Mouse (Mus musculus) liver, adult 2 months (tissue): Measurements from ENCODE around the gene Kalrn.

Source experiments
- CTCF ChIP-seq: fragments of 200-500 bp; IDR thresholded peaks from 2 replicates; pipeline ENCODE4 v1.5.1; 2011; ENCODE audit warnings: low read depth, low read length, control low read depth
- POLR2A ChIP-seq: fragments of 200-500 bp; IDR thresholded peaks from 2 replicates; pipeline ENCODE4 v1.6.1; 2011; ENCODE audit warnings: low read length, control low read depth; ENCODE audit not compliant: insufficient read depth; ENCODE audit errors: extremely low read depth

DNA sequence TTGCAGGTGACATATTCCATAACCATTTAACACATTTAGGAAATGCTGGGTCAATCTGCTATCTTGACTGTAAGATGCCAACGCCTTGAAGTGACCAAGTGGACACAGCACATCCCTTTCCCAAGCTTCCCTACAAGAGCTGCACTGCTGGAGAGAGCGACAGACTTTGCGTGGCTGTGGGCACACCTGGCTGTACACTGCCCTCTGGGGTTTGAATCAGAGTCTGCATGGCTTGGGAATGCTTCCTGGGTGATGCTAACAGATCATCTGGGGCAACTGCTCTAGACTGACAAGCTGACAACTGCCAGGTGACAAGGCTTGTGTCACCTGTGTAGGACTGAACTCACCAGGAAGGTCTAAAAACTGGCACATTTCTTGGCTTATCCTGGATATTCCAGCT lies 388.6 kb downstream of the Kalrn start:
- no peak for TF ChIP-seq POLR2A
- TF ChIP-seq CTCF, result peak; percentile 58
